Mouse (Mus musculus): Measurements from ENCODE around the gene Tdrkh. TPM values are rescaled to one million over a fixed set of nuclear protein-coding genes. Genes with fewer than 3 reads are reported as not detected.
A peak's percentile ranks its signal among the peaks of the same experiment; 100 is the strongest.

The Tdrkh gene
- total and polyA plus RNA-seq, 3 experiments: 0.22 TPM; not detected in 2

GRCm38 (mm10) chr3:94478591-94479169, 65.6 kb downstream of the Tdrkh start:
- Histone ChIP-seq H3K36me3 (replicated peaks) (no peaks in the 10 kb centered on the region), H3K4me1 (ENCODE audit: insufficient read depth, low read depth, low read length) (peaks cover 9% of the 10 kb centered on the region; the same call in 1 of the 2 replicates), H3K9me3 (replicated peaks) (no peaks in the 10 kb centered on the region), H3K27me3 (ENCODE audit: insufficient read depth, low read length) (peaks cover 24% of the 10 kb centered on the region), H3K4me3 (ENCODE audit: low read depth, low read length) (no peak overlapping the region)
- DNase-seq (ENCODE audit: low spot score): no peak
- ATAC-seq (ENCODE audit: extremely low read depth, insufficient number of reproducible peaks, low FRiP score, poor library complexity, severe bottlenecking): no peak
- no peak for TF ChIP-seq POLR2AphosphoS5 (IDR thresholded peaks at IDR 0.05; ENCODE audit: insufficient replicate concordance, low read depth, low read length)
- no peak for TF ChIP-seq GATA2 (IDR thresholded peaks at IDR 0.05; ENCODE audit: borderline replicate concordance, low read depth, low read length)
- no peak for TF ChIP-seq TAL1 (conservative IDR thresholded peaks at IDR 0.05; ENCODE audit: low read depth, low read length)
- TF ChIP-seq GATA1 (IDR thresholded peaks at IDR 0.05; ENCODE audit: borderline replicate concordance, low read length): no peak
- TF ChIP-seq CTCF (IDR thresholded peaks at IDR 0.05; ENCODE audit: low read depth, low read length): no peak

GRCm38 (mm10) chr3:94479564-94479963, 66.5 kb downstream of the Tdrkh start:
- peaks cover 22% of the 10 kb centered on the region for H3K27me3 ChIP-seq (ENCODE audit: insufficient read depth, low read length)
- H3K4me1 ChIP-seq (ENCODE audit: insufficient read depth, low read depth, low read length): peaks cover 9% of the 10 kb centered on the region; the same call in 1 of the 2 replicates

GRCm38 (mm10) chr3:94480291-94480884, 67.3 kb downstream of the Tdrkh start, which contains the start of gene Riiad1:
Gene Riiad1, minus strand, starts transcription at chr3:94480341.
- H3K27me3 ChIP-seq (ENCODE audit: insufficient read depth, low read length): peaks cover 22% of the 10 kb centered on the region
- no peak within 1 kb of the TSS for H3K4me3 ChIP-seq (ENCODE audit: low read depth, low read length)
- ATAC-seq (ENCODE audit: extremely low read depth, insufficient number of reproducible peaks, low FRiP score, poor library complexity, severe bottlenecking) (no peak), DNase-seq (ENCODE audit: low spot score) (no peak)
- H3K4me1 ChIP-seq (ENCODE audit: insufficient read depth, low read depth, low read length): peaks cover 9% of the 10 kb centered on the region; the same call in 1 of the 2 replicates
- TF ChIP-seq GATA2 (IDR thresholded peaks at IDR 0.05; ENCODE audit: borderline replicate concordance, low read depth, low read length) (no peak), POLR2AphosphoS5 (IDR thresholded peaks at IDR 0.05; ENCODE audit: insufficient replicate concordance, low read depth, low read length) (no peak), GATA1 (IDR thresholded peaks at IDR 0.05; ENCODE audit: borderline replicate concordance, low read length) (no peak), CTCF (IDR thresholded peaks at IDR 0.05; ENCODE audit: low read depth, low read length) (no peak), TAL1 (conservative IDR thresholded peaks at IDR 0.05; ENCODE audit: low read depth, low read length) (no peak)
- H3K36me3 ChIP-seq (replicated peaks): no peaks in the 10 kb centered on the region
- H3K9me3 ChIP-seq (replicated peaks): no peaks in the 10 kb centered on the region

More at GRCm38 (mm10) chr3:94479564-94479963, 66.5 kb downstream of the Tdrkh start:
- no peak overlapping the region for H3K4me3 ChIP-seq (ENCODE audit: low read depth, low read length)
- no peaks in the 10 kb centered on the region for H3K9me3 ChIP-seq (replicated peaks)
- H3K36me3 ChIP-seq (replicated peaks): no peaks in the 10 kb centered on the region
- ATAC-seq (ENCODE audit: extremely low read depth, insufficient number of reproducible peaks, low FRiP score, poor library complexity, severe bottlenecking) (no peak), DNase-seq (ENCODE audit: low spot score) (no peak)
- TF ChIP-seq CTCF (IDR thresholded peaks at IDR 0.05; ENCODE audit: low read depth, low read length) (no peak), TAL1 (conservative IDR thresholded peaks at IDR 0.05; ENCODE audit: low read depth, low read length) (no peak), GATA2 (IDR thresholded peaks at IDR 0.05; ENCODE audit: borderline replicate concordance, low read depth, low read length) (no peak)

GRCm38 (mm10) chr3:94481429-94481828, 68.4 kb downstream of the Tdrkh start:
- H3K4me3 ChIP-seq (ENCODE audit: low read depth, low read length): no peak overlapping the region
- H3K4me1 ChIP-seq (ENCODE audit: insufficient read depth, low read depth, low read length): peaks cover 9% of the 10 kb centered on the region; the same call in 1 of the 2 replicates
- H3K36me3 ChIP-seq (replicated peaks): no peaks in the 10 kb centered on the region
- H3K9me3 ChIP-seq (replicated peaks): no peaks in the 10 kb centered on the region
- ATAC-seq (ENCODE audit: extremely low read depth, insufficient number of reproducible peaks, low FRiP score, poor library complexity, severe bottlenecking): no peak
- peaks cover 22% of the 10 kb centered on the region for H3K27me3 ChIP-seq (ENCODE audit: insufficient read depth, low read length)
- TF ChIP-seq TAL1 (conservative IDR thresholded peaks at IDR 0.05; ENCODE audit: low read depth, low read length): no peak
- no peak for TF ChIP-seq GATA1 (IDR thresholded peaks at IDR 0.05; ENCODE audit: borderline replicate concordance, low read length)
- TF ChIP-seq POLR2AphosphoS5 (IDR thresholded peaks at IDR 0.05; ENCODE audit: insufficient replicate concordance, low read depth, low read length): no peak
- no peak for TF ChIP-seq GATA2 (IDR thresholded peaks at IDR 0.05; ENCODE audit: borderline replicate concordance, low read depth, low read length)
- no peak for TF ChIP-seq CTCF (IDR thresholded peaks at IDR 0.05; ENCODE audit: low read depth, low read length)
- DNase-seq (ENCODE audit: low spot score): no peak

GRCm38 (mm10) chr3:94482764-94483385, 69.8 kb downstream of the Tdrkh start:
- no peak overlapping the region for H3K4me3 ChIP-seq (ENCODE audit: low read depth, low read length)
- peaks cover 26% of the 10 kb centered on the region for H3K27me3 ChIP-seq (ENCODE audit: insufficient read depth, low read length)
- peaks cover 9% of the 10 kb centered on the region; the same call in 1 of the 2 replicates for H3K4me1 ChIP-seq (ENCODE audit: insufficient read depth, low read depth, low read length)
- no peak for TF ChIP-seq POLR2AphosphoS5 (IDR thresholded peaks at IDR 0.05; ENCODE audit: insufficient replicate concordance, low read depth, low read length)
- no peak for TF ChIP-seq GATA2 (IDR thresholded peaks at IDR 0.05; ENCODE audit: borderline replicate concordance, low read depth, low read length)
- no peak for TF ChIP-seq GATA1 (IDR thresholded peaks at IDR 0.05; ENCODE audit: borderline replicate concordance, low read length)
- no peak for TF ChIP-seq CTCF (IDR thresholded peaks at IDR 0.05; ENCODE audit: low read depth, low read length)
- TF ChIP-seq TAL1 (conservative IDR thresholded peaks at IDR 0.05; ENCODE audit: low read depth, low read length): no peak
- ATAC-seq (ENCODE audit: extremely low read depth, insufficient number of reproducible peaks, low FRiP score, poor library complexity, severe bottlenecking) (peak; percentile 40; the same call in 1 of the 2 replicates), DNase-seq (ENCODE audit: low spot score) (peak; percentile 53)
- H3K9me3 ChIP-seq (replicated peaks): no peaks in the 10 kb centered on the region
- H3K36me3 ChIP-seq (replicated peaks): no peaks in the 10 kb centered on the region

- Histone ChIP-seq H3K4me3 (ENCODE audit: low read depth, low read length) (no peak overlapping the region), H3K4me1 (ENCODE audit: insufficient read depth, low read depth, low read length) (peaks cover 9% of the 10 kb centered on the region; the same call in 1 of the 2 replicates), H3K36me3 (replicated peaks) (no peaks in the 10 kb centered on the region), H3K9me3 (replicated peaks) (no peaks in the 10 kb centered on the region), H3K27me3 (ENCODE audit: insufficient read depth, low read length) (peaks cover 19% of the 10 kb centered on the region)
- ATAC-seq (ENCODE audit: extremely low read depth, insufficient number of reproducible peaks, low FRiP score, poor library complexity, severe bottlenecking): no peak
- TF ChIP-seq POLR2AphosphoS5 (IDR thresholded peaks at IDR 0.05; ENCODE audit: insufficient replicate concordance, low read depth, low read length): no peak
- no peak for TF ChIP-seq GATA1 (IDR thresholded peaks at IDR 0.05; ENCODE audit: borderline replicate concordance, low read length)
- TF ChIP-seq TAL1 (conservative IDR thresholded peaks at IDR 0.05; ENCODE audit: low read depth, low read length): no peak
- no peak for TF ChIP-seq GATA2 (IDR thresholded peaks at IDR 0.05; ENCODE audit: borderline replicate concordance, low read depth, low read length)
- no peak for TF ChIP-seq CTCF (IDR thresholded peaks at IDR 0.05; ENCODE audit: low read depth, low read length)
- no peak for DNase-seq (ENCODE audit: low spot score)
Observed at GRCm38 (mm10) chr3:94483790-94484439, 70.8 kb downstream of the Tdrkh start.
